ENCODE assay signal across 9 mouse cellular contexts in the genomic region with DNA sequence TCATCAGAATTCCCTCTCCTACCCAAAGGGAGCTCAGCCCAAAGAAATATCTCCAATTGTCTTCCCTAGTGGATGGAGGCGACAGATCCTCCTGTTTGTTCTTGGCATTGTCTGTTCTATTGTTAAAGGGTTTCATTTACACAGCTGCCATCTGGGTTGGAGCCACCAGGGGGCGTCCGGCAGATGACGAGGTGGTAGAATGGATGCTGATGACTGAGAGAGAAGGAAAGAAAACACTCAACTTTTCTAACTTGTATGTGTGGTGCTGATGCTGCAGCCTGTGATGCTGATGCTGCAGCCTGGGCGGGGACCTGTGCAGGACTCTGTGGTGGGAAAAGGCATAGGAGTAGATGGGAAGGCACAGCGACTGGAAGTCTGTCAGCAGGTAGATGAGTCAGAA. TPM values are rescaled to one million over a fixed set of nuclear protein-coding genes. Genes with fewer than 3 reads are reported as not detected.
DNase-seq lines count a peak whose midpoint lies in the region; ATAC-seq and TF ChIP-seq lines count a peak whose summit lies in the region.
"Had no signal": no experiment of that assay in that cellular context is flagged by ENCODE, and none has a peak within 500 bp of the region (broad histone marks: within the 10 kb centered on the region; RNA-seq: fewer than 3 reads in every experiment).

No protein-coding gene starts in this region.

- no peaks in the 10 kb centered on the region for H3K9me3 ChIP-seq in midbrain, embryonic 11.5 days (ENCODE audit: control insufficient read depth, low read length)
- H3K9me3 ChIP-seq in midbrain, embryonic 15.5 days = no peaks in the 10 kb centered on the region
- H3K9me3 ChIP-seq: embryonic facial prominence, embryonic 15.5 days had no signal

- DNase-seq in midbrain, embryonic 11.5 days (ENCODE audit: low spot score, missing footprints) = peak; percentile 97
- DNase-seq in adrenal gland, adult 18-20 months (ENCODE audit: low spot score in 2 of 2) = peak; percentile 79
- peak; percentile 63 to 65 for DNase-seq in gastrocnemius, postnatal 36 days
- peak; percentile 75 for DNase-seq in layer of hippocampus, adult 9-10 months (ENCODE audit: low spot score)
- peak; percentile 54 to 76 for DNase-seq in lung, postnatal 4 days
- DNase-seq in testis, postnatal 10 days (ENCODE audit: low spot score) = peak; percentile 77

- H3K36me3 ChIP-seq in midbrain, embryonic 11.5 days (ENCODE audit: control insufficient read depth, insufficient read depth, low read length) = no peaks in the 10 kb centered on the region
- H3K36me3 ChIP-seq in midbrain, embryonic 15.5 days (replicated peaks) = no peaks in the 10 kb centered on the region
- H3K36me3 ChIP-seq: embryonic facial prominence, embryonic 15.5 days had no signal

- intact Hi-C loops in gastrocnemius, postnatal 36 days (cut with DNase I) = loop anchor here (5.0 kb wide), 1 partner anchor 73 kb away; a partner anchor contains a TSS

- no peak overlapping the region for H3K27ac ChIP-seq in midbrain, embryonic 11.5 days (ENCODE audit: low read depth, low read length)
- H3K27ac ChIP-seq in midbrain, embryonic 15.5 days = no peak overlapping the region
- no peak overlapping the region for H3K27ac ChIP-seq in cortical plate, adult 2 months (ENCODE audit: insufficient read depth, low read length)
- H3K27ac ChIP-seq: embryonic facial prominence, embryonic 15.5 days had no signal

- 22% methylated on average over 6 of the region's 6 CpGs for WGBS in midbrain, embryonic 11.5 days
- 30% methylated on average over 6 of the region's 6 CpGs for WGBS in midbrain, embryonic 15.5 days

- H3K4me1 ChIP-seq in midbrain, embryonic 11.5 days (ENCODE audit: control insufficient read depth, insufficient read depth, low read length) = peaks cover 2% of the 10 kb centered on the region; the same call in 1 of the 2 replicates
- no peaks in the 10 kb centered on the region for H3K4me1 ChIP-seq in midbrain, embryonic 15.5 days
- peaks cover 1% of the 10 kb centered on the region; the same call in 1 of the 2 replicates for H3K4me1 ChIP-seq in cortical plate, adult 2 months (ENCODE audit: control insufficient read depth, insufficient read depth, low read length)
- H3K4me1 ChIP-seq: embryonic facial prominence, embryonic 15.5 days had no signal

- peak; percentile 59 for TF ChIP-seq CTCF in cortical plate, adult 2 months (IDR thresholded peaks at IDR 0.05; ENCODE audit: extremely low read depth, insufficient read depth, low read length)

- no peaks in the 10 kb centered on the region for H3K27me3 ChIP-seq in midbrain, embryonic 11.5 days (ENCODE audit: control insufficient read depth, insufficient read depth, low read length)
- H3K27me3 ChIP-seq in midbrain, embryonic 15.5 days (replicated peaks) = no peaks in the 10 kb centered on the region
- H3K27me3 ChIP-seq: embryonic facial prominence, embryonic 15.5 days had no signal

- no peak; the same call in 1 of the 2 replicates for ATAC-seq in midbrain, embryonic 11.5 days (ENCODE audit: low FRiP score)
- ATAC-seq in midbrain, embryonic 15.5 days (replicated peaks) = no peak

- H3K4me2 ChIP-seq in midbrain, embryonic 11.5 days = no peak overlapping the region
- H3K4me2 ChIP-seq in midbrain, embryonic 15.5 days = no peak overlapping the region
- H3K4me2 ChIP-seq: embryonic facial prominence, embryonic 15.5 days had no signal

- no peak overlapping the region for H3K9ac ChIP-seq in midbrain, embryonic 11.5 days (ENCODE audit: low read length)
- no peak overlapping the region for H3K9ac ChIP-seq in midbrain, embryonic 15.5 days
- H3K9ac ChIP-seq: embryonic facial prominence, embryonic 15.5 days had no signal

- H3K4me3 ChIP-seq in midbrain, embryonic 11.5 days (ENCODE audit: low read depth, low read length) = no peak overlapping the region
- no peak overlapping the region for H3K4me3 ChIP-seq in midbrain, embryonic 15.5 days
- no peak overlapping the region for H3K4me3 ChIP-seq in cortical plate, adult 2 months (ENCODE audit: insufficient read depth, low read length)
- H3K4me3 ChIP-seq: embryonic facial prominence, embryonic 15.5 days had no signal

- no peak for TF ChIP-seq POLR2A in cortical plate, adult 2 months (IDR thresholded peaks at IDR 0.05; ENCODE audit: extremely low read depth, insufficient read depth, low read length)

RNA-seq across cellular contexts. Expression of a gene that starts 14.8 kb away (rescaled TPM):
- 1.2 and 1.5 TPM in 2 replicates for polyA plus RNA-seq in midbrain, embryonic 11.5 days (2014; fragmentation: Nextera tagmentation; extraction: Ambion mirVana)
- 0.92 and 1.1 TPM in 2 replicates for polyA plus RNA-seq in midbrain, embryonic 15.5 days (2015; fragmentation: Nextera tagmentation; extraction: Ambion mirVana)
- not detected for total RNA-seq in adrenal gland, adult 18-20 months (2021)
- 0.29 and 1.3 TPM in 2 replicates for polyA plus RNA-seq in cortical plate, adult 2 months (2012; rRNA removed)
- not detected for total RNA-seq in gastrocnemius, postnatal 36 days (2021)

RNA-seq across cellular contexts. Expression of a gene that starts 42.7 kb away (rescaled TPM):
- 0.51 and 0.66 TPM in 2 replicates for polyA plus RNA-seq in midbrain, embryonic 11.5 days (2014; fragmentation: Nextera tagmentation; extraction: Ambion mirVana)
- polyA plus RNA-seq in midbrain, embryonic 15.5 days (2015; fragmentation: Nextera tagmentation; extraction: Ambion mirVana) = 2.6 and 2.7 TPM in 2 replicates
- total RNA-seq in adrenal gland, adult 18-20 months (2021) = 10 to 100 TPM in 1 of 2 experiments, 1 to 10 TPM in 1; 2.3 to 11.8 TPM
- polyA plus RNA-seq in cortical plate, adult 2 months (2012; rRNA removed) = 10.0 and 10.5 TPM in 2 replicates
- total RNA-seq in gastrocnemius, postnatal 36 days (2021) = 10 to 100 TPM; 14.9 to 15.1 TPM
